Mouse (Mus musculus) brain, adult 2 months (tissue): ENCODE results near the gene Gm11011.
"Not testable (repeated sequence)": the region's sequence is repeated elsewhere in the genome, so short reads cannot be mapped to it uniquely, and the experiment has no call there.

ENCODE experiments used
- DNase-seq: peaks from one replicate; pipeline ENCODE4 v3.0.0; 2011; ENCODE audit warnings: low read depth, low spot score

Gm11011 gene

GRCm38 (mm10) chr2:169587645-169588044 lies at the start of gene Gm11011:
Gm11011 (minus strand) TSS chr2:169587745.
- not testable (repeated sequence) for DNase-seq

- DNase-seq: no peak
Measured at GRCm38 (mm10) chr2:169636414-169636813, 48.9 kb upstream of the Gm11011 start.

- no peak for DNase-seq
Measured at GRCm38 (mm10) chr2:169635428-169635827, 47.9 kb upstream of the Gm11011 start.

- no peak for DNase-seq
Measured at GRCm38 (mm10) chr2:169634619-169635382, 47.3 kb upstream of the Gm11011 start.

GRCm38 (mm10) chr2:169633491-169634289 lies 46.1 kb upstream of the Gm11011 start:
- DNase-seq: peak; percentile 25

- peak; percentile 53 for DNase-seq
Measured at GRCm38 (mm10) chr2:169632338-169633151, 45.0 kb upstream of the Gm11011 start, which contains the start of gene Tshz2. Tshz2 (plus strand) TSS chr2:169633013.

- no peak for DNase-seq
Measured at GRCm38 (mm10) chr2:169630070-169630469, 42.5 kb upstream of the Gm11011 start.

- DNase-seq: peak; percentile 51
Measured at GRCm38 (mm10) chr2:169621201-169621710, 33.7 kb upstream of the Gm11011 start.

GRCm38 (mm10) chr2:169615998-169616397 lies 28.5 kb upstream of the Gm11011 start:
- DNase-seq: no peak

GRCm38 (mm10) chr2:169614683-169615082 lies 27.1 kb upstream of the Gm11011 start:
- no peak for DNase-seq

GRCm38 (mm10) chr2:169611557-169611956 lies 24.0 kb upstream of the Gm11011 start:
- DNase-seq: no peak

- no peak for DNase-seq
Measured at GRCm38 (mm10) chr2:169610882-169611281, 23.3 kb upstream of the Gm11011 start.

- DNase-seq: no peak
Measured at GRCm38 (mm10) chr2:169609956-169610355, 22.4 kb upstream of the Gm11011 start.

- DNase-seq: no peak
Measured at GRCm38 (mm10) chr2:169607787-169608186, 20.2 kb upstream of the Gm11011 start.

- DNase-seq: peak; percentile 52
Measured at GRCm38 (mm10) chr2:169606901-169607678, 19.5 kb upstream of the Gm11011 start.

- peak; percentile 90 for DNase-seq
Measured at GRCm38 (mm10) chr2:169600163-169600562, 12.6 kb upstream of the Gm11011 start.

GRCm38 (mm10) chr2:169599591-169599990 lies 12.0 kb upstream of the Gm11011 start:
- peak; percentile 58 for DNase-seq

- DNase-seq: no peak
Measured at GRCm38 (mm10) chr2:169597971-169598370, 10.4 kb upstream of the Gm11011 start.

GRCm38 (mm10) chr2:169597357-169597756 lies 9.8 kb upstream of the Gm11011 start:
- no peak for DNase-seq

GRCm38 (mm10) chr2:169593742-169594141 lies 6.2 kb upstream of the Gm11011 start:
- DNase-seq: no peak

GRCm38 (mm10) chr2:169590412-169590811 lies 2.9 kb upstream of the Gm11011 start:
- DNase-seq: no peak
